Mouse (Mus musculus): ENCODE results near the gene Dgkq. TPM values are rescaled to one million over a fixed set of nuclear protein-coding genes. Genes with fewer than 3 reads are reported as not detected.

Dgkq gene
- polyA plus RNA-seq, 1 experiment = 63.9 TPM

GRCm38 (mm10) chr5:108629634-108630483, 39.6 kb downstream of the Dgkq start, which contains the start of the genes Gak and Tmem175:
Gak (minus strand) TSS chr5:108629755.
Tmem175 (plus strand) TSS chr5:108629770.
- DNase-seq (ENCODE audit: low read depth) = peak; percentile 98
- TF ChIP-seq POLR2A (IDR thresholded peaks at IDR 0.05; ENCODE audit: borderline replicate concordance, extremely low read depth, insufficient read depth, insufficient read length, poor library complexity, severe bottlenecking) (peak; percentile 97), CTCF (IDR thresholded peaks at IDR 0.05; ENCODE audit: borderline replicate concordance, extremely low read depth, insufficient read depth, insufficient read length) (no peak)

- no peak for DNase-seq (ENCODE audit: low read depth)
Observed at GRCm38 (mm10) chr5:108628891-108629633, 40.4 kb downstream of the Dgkq start.

GRCm38 (mm10) chr5:108626050-108626660, 43.3 kb downstream of the Dgkq start:
- DNase-seq (ENCODE audit: low read depth) = no peak
- TF ChIP-seq POLR2A (IDR thresholded peaks at IDR 0.05; ENCODE audit: borderline replicate concordance, extremely low read depth, insufficient read depth, insufficient read length, poor library complexity, severe bottlenecking) (no peak), CTCF (IDR thresholded peaks at IDR 0.05; ENCODE audit: borderline replicate concordance, extremely low read depth, insufficient read depth, insufficient read length) (no peak)

More at GRCm38 (mm10) chr5:108628891-108629633, 40.4 kb downstream of the Dgkq start:
- TF ChIP-seq POLR2A (IDR thresholded peaks at IDR 0.05; ENCODE audit: borderline replicate concordance, extremely low read depth, insufficient read depth, insufficient read length, poor library complexity, severe bottlenecking) (no peak), CTCF (IDR thresholded peaks at IDR 0.05; ENCODE audit: borderline replicate concordance, extremely low read depth, insufficient read depth, insufficient read length) (no peak)

GRCm38 (mm10) chr5:108621870-108622269, 47.6 kb downstream of the Dgkq start:
- TF ChIP-seq CTCF (IDR thresholded peaks at IDR 0.05; ENCODE audit: borderline replicate concordance, extremely low read depth, insufficient read depth, insufficient read length) = no peak
- TF ChIP-seq POLR2A (IDR thresholded peaks at IDR 0.05; ENCODE audit: borderline replicate concordance, extremely low read depth, insufficient read depth, insufficient read length, poor library complexity, severe bottlenecking) = no peak

GRCm38 (mm10) chr5:108610426-108610825, 59.0 kb downstream of the Dgkq start:
- no peak for TF ChIP-seq POLR2A (IDR thresholded peaks at IDR 0.05; ENCODE audit: borderline replicate concordance, extremely low read depth, insufficient read depth, insufficient read length, poor library complexity, severe bottlenecking)
- TF ChIP-seq CTCF (IDR thresholded peaks at IDR 0.05; ENCODE audit: borderline replicate concordance, extremely low read depth, insufficient read depth, insufficient read length) = no peak

More at GRCm38 (mm10) chr5:108621870-108622269, 47.6 kb downstream of the Dgkq start:
- no peak for DNase-seq (ENCODE audit: low read depth)

GRCm38 (mm10) chr5:108602537-108602936, 66.9 kb downstream of the Dgkq start:
- TF ChIP-seq CTCF (IDR thresholded peaks at IDR 0.05; ENCODE audit: borderline replicate concordance, extremely low read depth, insufficient read depth, insufficient read length) = no peak
- no peak for TF ChIP-seq POLR2A (IDR thresholded peaks at IDR 0.05; ENCODE audit: borderline replicate concordance, extremely low read depth, insufficient read depth, insufficient read length, poor library complexity, severe bottlenecking)
- no peak for DNase-seq (ENCODE audit: low read depth)

More at GRCm38 (mm10) chr5:108610426-108610825, 59.0 kb downstream of the Dgkq start:
- DNase-seq (ENCODE audit: low read depth) = no peak

- no peak for DNase-seq (ENCODE audit: low read depth)
- TF ChIP-seq CTCF (IDR thresholded peaks at IDR 0.05; ENCODE audit: borderline replicate concordance, extremely low read depth, insufficient read depth, insufficient read length) (no peak), POLR2A (IDR thresholded peaks at IDR 0.05; ENCODE audit: borderline replicate concordance, extremely low read depth, insufficient read depth, insufficient read length, poor library complexity, severe bottlenecking) (no peak)
Observed at GRCm38 (mm10) chr5:108599923-108600322, 69.5 kb downstream of the Dgkq start.

Other genes with a start within 250 kb of the Dgkq start
- 119 and 156 TPM in 2 replicates for gene Atp5k, start 235.2 kb downstream of the Dgkq start, polyA plus RNA-seq (2012; rRNA removed)
- 0.55 and 0.60 TPM in 2 replicates for gene Mfsd7a, start 220.8 kb downstream of the Dgkq start, polyA plus RNA-seq (2012; rRNA removed)
- gene Pcgf3, start 208.4 kb downstream of the Dgkq start, polyA plus RNA-seq (2012; rRNA removed) = 35.9 and 48.4 TPM in 2 replicates
- gene Cplx1, start 119.6 kb downstream of the Dgkq start, polyA plus RNA-seq (2012; rRNA removed) = 10.8 and 31.1 TPM in 2 replicates
- 62.7 and 68.3 TPM in 2 replicates for gene Gak, start 39.9 kb downstream of the Dgkq start, polyA plus RNA-seq (2012; rRNA removed)
- gene Tmem175, start 39.9 kb downstream of the Dgkq start, polyA plus RNA-seq (2012; rRNA removed) = 32.6 and 39.4 TPM in 2 replicates
- gene Idua, start 9.3 kb downstream of the Dgkq start, polyA plus RNA-seq (2012; rRNA removed) = 16.3 and 17.6 TPM in 2 replicates
- 4.0 and 4.5 TPM in 2 replicates for gene Slc26a1, start 5.9 kb upstream of the Dgkq start, polyA plus RNA-seq (2012; rRNA removed)
- gene Fgfrl1, start 22.7 kb upstream of the Dgkq start, polyA plus RNA-seq (2012; rRNA removed) = 18.1 and 25.8 TPM in 2 replicates
- 0.09 and 0.26 TPM in 2 replicates for gene Rnf212, start 105.3 kb upstream of the Dgkq start, polyA plus RNA-seq (2012; rRNA removed)
- not detected in 2 replicates for gene Tmed11, start 125.7 kb upstream of the Dgkq start, polyA plus RNA-seq (2012; rRNA removed)
- gene Vmn2r8, start 139.2 kb upstream of the Dgkq start, polyA plus RNA-seq (2012; rRNA removed) = not detected in 2 replicates
- gene Vmn2r9, start 182.9 kb upstream of the Dgkq start, polyA plus RNA-seq (2012; rRNA removed) = not detected in 2 replicates